Mouse (Mus musculus) left cerebral cortex, postnatal 25 days (tissue): ENCODE results near the gene Tagln2. TPM values are rescaled to one million over a fixed set of nuclear protein-coding genes. Genes with fewer than 3 reads are reported as not detected.

Experiments used
- DNase-seq, 2 experiments: peaks; one replicate each; pipeline ENCODE4 v3.0.0; 2022; ENCODE audit warnings: low spot score in 2 of 2, mixed read lengths in 1 of 2
- intact Hi-C: fragments of 180-260 bp; cut with DNase I; formaldehyde crosslinking; loops from one replicate; pipeline ENCODE4 v1.15.1; 2025
- total RNA-seq, 2 experiments: library from RNA; stranded (reverse); gene quantifications; 2 replicates each; pipeline ENCODE4 v1.2.3; 2021

Gene Tagln2
- 10 to 100 TPM in 1 of 2 experiments, 1 to 10 TPM in 1; 10.0 to 10.8 TPM for total RNA-seq

GRCm38 (mm10) chr1:172499765-172500441 is at the start of gene Tagln2:
Tagln2 (plus strand) TSS chr1:172500047.
- no peak for DNase-seq
- intact Hi-C loops, result no loop called here

GRCm38 (mm10) chr1:172450226-172450625 is 49.6 kb upstream of the Tagln2 start:
- intact Hi-C loops, result no loop called here

GRCm38 (mm10) chr1:172450848-172451470 is 48.9 kb upstream of the Tagln2 start:
- no peak for DNase-seq
- intact Hi-C loops, result no loop called here

More at GRCm38 (mm10) chr1:172450226-172450625, 49.6 kb upstream of the Tagln2 start:
- no peak for DNase-seq

- intact Hi-C loops, result no loop called here
- no peak for DNase-seq
Observed at GRCm38 (mm10) chr1:172452911-172453310, 46.9 kb upstream of the Tagln2 start.

- DNase-seq, result no peak
- intact Hi-C loops, result no loop called here
Observed at GRCm38 (mm10) chr1:172453810-172454209, 46.0 kb upstream of the Tagln2 start.

- intact Hi-C loops, result no loop called here
- DNase-seq, result no peak
Observed at GRCm38 (mm10) chr1:172455416-172455815, 44.4 kb upstream of the Tagln2 start.

GRCm38 (mm10) chr1:172456001-172456677 is 43.7 kb upstream of the Tagln2 start:
- no peak for DNase-seq
- intact Hi-C loops, result no loop called here

GRCm38 (mm10) chr1:172457196-172457595 is 42.7 kb upstream of the Tagln2 start:
- DNase-seq, result no peak
- intact Hi-C loops, result no loop called here

GRCm38 (mm10) chr1:172458041-172458440 is 41.8 kb upstream of the Tagln2 start:
- no peak for DNase-seq
- intact Hi-C loops, result no loop called here

GRCm38 (mm10) chr1:172461602-172462001 is 38.2 kb upstream of the Tagln2 start:
- DNase-seq, result no peak
- intact Hi-C loops, result no loop called here

- DNase-seq, result no peak
- intact Hi-C loops, result no loop called here
Observed at GRCm38 (mm10) chr1:172462534-172462933, 37.3 kb upstream of the Tagln2 start.

- no peak for DNase-seq
- intact Hi-C loops, result no loop called here
Observed at GRCm38 (mm10) chr1:172463387-172464333, 36.2 kb upstream of the Tagln2 start.

- DNase-seq, result no peak
- intact Hi-C loops, result no loop called here
Observed at GRCm38 (mm10) chr1:172468301-172468877, 31.5 kb upstream of the Tagln2 start.

GRCm38 (mm10) chr1:172469373-172469772 is 30.5 kb upstream of the Tagln2 start:
- no peak for DNase-seq
- intact Hi-C loops, result no loop called here

GRCm38 (mm10) chr1:172469810-172470448 is 29.9 kb upstream of the Tagln2 start:
- intact Hi-C loops, result no loop called here
- DNase-seq, result no peak

GRCm38 (mm10) chr1:172472909-172473308 is 26.9 kb upstream of the Tagln2 start:
- intact Hi-C loops, result no loop called here
- no peak for DNase-seq

- intact Hi-C loops, result no loop called here
- DNase-seq, result no peak
Observed at GRCm38 (mm10) chr1:172474196-172474595, 25.7 kb upstream of the Tagln2 start.

- no peak for DNase-seq
- intact Hi-C loops, result no loop called here
Observed at GRCm38 (mm10) chr1:172475054-172475741, 24.6 kb upstream of the Tagln2 start, which contains the start of gene Slamf9. Slamf9 (plus strand) TSS chr1:172475358.
